24 mouse cellular contexts compared by ENCODE assay signal in genomic region chr11:64754076-64754475, GRCm38 (mm10).
DNase-seq lines count a peak whose midpoint lies in the region; ATAC-seq and TF ChIP-seq lines count a peak whose summit lies in the region.
"Had no signal": no experiment of that assay in that cellular context is flagged by ENCODE, and none has a peak within 500 bp of the region (broad histone marks: within the 10 kb centered on the region; RNA-seq: fewer than 3 reads in every experiment).

No protein-coding gene starts in this region.

- H3K27me3 ChIP-seq in midbrain, embryonic 14.5 days (ENCODE audit: control insufficient read depth, insufficient read depth, low read length): no peaks in the 10 kb centered on the region
- H3K27me3 ChIP-seq in midbrain, embryonic 10.5 days (ENCODE audit: low read depth, poor library complexity, severe bottlenecking): no peaks in the 10 kb centered on the region
- no peaks in the 10 kb centered on the region for H3K27me3 ChIP-seq in embryonic facial prominence, embryonic 15.5 days
- H3K27me3 ChIP-seq: limb, embryonic 13.5 days; megakaryocyte, embryonic 14.5 days; midbrain, embryonic 15.5 days; neural tube, embryonic 15.5 days had no signal

- 0 out of 2 replicates have a peak, but pooled peaks cover 3% of the 10 kb centered on the region for H3K4me1 ChIP-seq in midbrain, embryonic 14.5 days (ENCODE audit: control insufficient read depth, insufficient read depth, low read length)
- peaks cover 20% of the 10 kb centered on the region for H3K4me1 ChIP-seq in midbrain, embryonic 10.5 days
- H3K4me1 ChIP-seq in embryonic facial prominence, embryonic 15.5 days: peaks cover 3% of the 10 kb centered on the region; the same call in 1 of the 2 replicates
- H3K4me1 ChIP-seq: neural tube, embryonic 15.5 days had no signal

- no peak for ATAC-seq in midbrain, embryonic 14.5 days (ENCODE audit: low FRiP score, low TSS enrichment)
- 0 out of 2 replicates have a peak, but pooled peaks have one; percentile 47 for ATAC-seq in embryonic facial prominence, embryonic 15.5 days (ENCODE audit: insufficient number of reproducible peaks, low FRiP score, low TSS enrichment, low read depth)
- ATAC-seq: forebrain, postnatal 0 days; hindbrain, embryonic 16.5 days; midbrain, embryonic 15.5 days had no signal

- H3K4me3 ChIP-seq in midbrain, embryonic 14.5 days (replicated peaks; ENCODE audit: low read depth, low read length): no peak overlapping the region
- H3K4me3 ChIP-seq in midbrain, embryonic 10.5 days: no peak overlapping the region
- H3K4me3 ChIP-seq in embryonic facial prominence, embryonic 15.5 days (replicated peaks): no peak overlapping the region
- H3K4me3 ChIP-seq in layer of hippocampus, adult 2 months: no peak overlapping the region
- H3K4me3 ChIP-seq: forebrain, embryonic 12.5 days; limb, embryonic 13.5 days; megakaryocyte, embryonic 14.5 days; midbrain, embryonic 15.5 days; neural tube, embryonic 15.5 days had no signal

- H3K36me3 ChIP-seq in midbrain, embryonic 14.5 days (ENCODE audit: control insufficient read depth, insufficient read depth, low read length): no peaks in the 10 kb centered on the region
- no peaks in the 10 kb centered on the region for H3K36me3 ChIP-seq in midbrain, embryonic 10.5 days
- no peaks in the 10 kb centered on the region for H3K36me3 ChIP-seq in embryonic facial prominence, embryonic 15.5 days
- H3K36me3 ChIP-seq: forebrain, embryonic 12.5 days; limb, embryonic 13.5 days; midbrain, embryonic 15.5 days; neural tube, embryonic 15.5 days had no signal

- DNase-seq in midbrain, embryonic 14.5 days: peak; percentile 6
- no peak for DNase-seq in midbrain, embryonic 10.5 days (ENCODE audit: low spot score)
- peak; percentile 42 for DNase-seq in embryo, embryonic 10.5 days (ENCODE audit: low spot score)
- DNase-seq in thymus, postnatal 4 days: peak; percentile 39
- no peak for DNase-seq in layer of hippocampus, adult 2 months (ENCODE audit: low spot score in 2 of 2)
- no peak for DNase-seq in left cerebral cortex, postnatal 4 days
- DNase-seq: adrenal gland, postnatal 36 days; cerebellum, adult 2 months; cerebellum, postnatal 14 days; forebrain, postnatal 0 days; heart, postnatal 14 days; kidney, adult 2 months; kidney, postnatal 10 days; lung, postnatal 4 days; right cerebral cortex, postnatal 25 days; spleen, adult 18-20 months had no signal

- H3K4me2 ChIP-seq in midbrain, embryonic 14.5 days (ENCODE audit: low read length): no peak overlapping the region
- H3K4me2 ChIP-seq in embryonic facial prominence, embryonic 15.5 days (replicated peaks): no peak overlapping the region
- H3K4me2 ChIP-seq: forebrain, embryonic 12.5 days; limb, embryonic 13.5 days; liver, embryonic 11.5 days; midbrain, embryonic 15.5 days; neural tube, embryonic 15.5 days had no signal

- H3K9ac ChIP-seq in midbrain, embryonic 14.5 days (replicated peaks; ENCODE audit: low read length): no peak overlapping the region
- no peak overlapping the region for H3K9ac ChIP-seq in embryonic facial prominence, embryonic 15.5 days
- H3K9ac ChIP-seq: forebrain, embryonic 12.5 days; forebrain, postnatal 0 days; limb, embryonic 13.5 days; midbrain, embryonic 15.5 days; neural tube, embryonic 15.5 days had no signal

- no peak for TF ChIP-seq CTCF in layer of hippocampus, adult 2 months (conservative IDR thresholded peaks at IDR 0.05)

- intact Hi-C loops in left cerebral cortex, postnatal 4 days (cut with DNase I): no loop called here

- 72% methylated on average over 5 of the region's 5 CpGs for WGBS in midbrain, embryonic 14.5 days
- 69% methylated on average over 5 of the region's 5 CpGs for WGBS in midbrain, embryonic 10.5 days
- 43% methylated on average over 5 of the region's 5 CpGs for WGBS in embryonic facial prominence, embryonic 15.5 days

- no peak overlapping the region for H3K27ac ChIP-seq in midbrain, embryonic 14.5 days (replicated peaks; ENCODE audit: low read depth, low read length)
- H3K27ac ChIP-seq in midbrain, embryonic 10.5 days (replicated peaks): no peak overlapping the region
- no peak overlapping the region for H3K27ac ChIP-seq in embryonic facial prominence, embryonic 15.5 days (replicated peaks)
- H3K27ac ChIP-seq in layer of hippocampus, adult 2 months: no peak overlapping the region
- H3K27ac ChIP-seq: forebrain, embryonic 12.5 days; limb, embryonic 13.5 days; midbrain, embryonic 15.5 days; neural tube, embryonic 15.5 days had no signal

- H3K9me3 ChIP-seq in midbrain, embryonic 14.5 days (ENCODE audit: control insufficient read depth, low read length): no peaks in the 10 kb centered on the region
- H3K9me3 ChIP-seq in midbrain, embryonic 10.5 days (replicated peaks): no peaks in the 10 kb centered on the region
- H3K9me3 ChIP-seq in embryonic facial prominence, embryonic 15.5 days (replicated peaks): no peaks in the 10 kb centered on the region
- H3K9me3 ChIP-seq: forebrain, embryonic 12.5 days; limb, embryonic 13.5 days; megakaryocyte, embryonic 14.5 days; midbrain, embryonic 15.5 days; neural tube, embryonic 15.5 days had no signal

Comparison
In these comparisons a context has a peak if more than half of its experiments do, and no peak if none do; other contexts are left out.
1. DNase-seq: peak in midbrain, embryonic 14.5 days (single experiment), embryo, embryonic 10.5 days (single experiment) and thymus, postnatal 4 days (single experiment); none in midbrain, embryonic 10.5 days (single experiment), layer of hippocampus, adult 2 months (0 of 2) and left cerebral cortex, postnatal 4 days (single experiment).